Mouse (Mus musculus): ENCODE data around the gene Slc26a8. TPM values are rescaled to one million over a fixed set of nuclear protein-coding genes. Genes with fewer than 3 reads are reported as not detected.
"Not testable (repeated sequence)": the region's sequence is repeated elsewhere in the genome, so short reads cannot be mapped to it uniquely, and the experiment has no call there.

Gene Slc26a8
- 0.75 and 0.85 TPM in 2 replicates for polyA plus RNA-seq (2015; fragmentation: Nextera tagmentation; extraction: Ambion mirVana)

- H3K4me2 ChIP-seq = peak within 1 kb of the TSS; percentile 83
- H3K4me3 ChIP-seq (replicated peaks) = peak within 1 kb of the TSS; percentile 89
- H3K27ac ChIP-seq = peak within 1 kb of the TSS; percentile 97
- peaks cover 7% of the 10 kb centered on the region; the same call in 1 of the 2 replicates for H3K27me3 ChIP-seq
- 8% methylated on average over 40 of the region's 40 CpGs for WGBS
- H3K4me1 ChIP-seq = peaks cover 35% of the 10 kb centered on the region
- H3K36me3 ChIP-seq = no peaks in the 10 kb centered on the region; the same call in 1 of the 2 replicates
- no peaks in the 10 kb centered on the region for H3K9me3 ChIP-seq (replicated peaks)
- no peak for ATAC-seq (replicated peaks; ENCODE audit: low FRiP score)
- peak within 1 kb of the TSS; percentile 89 for H3K9ac ChIP-seq
These were observed at the start of gene Slc26a8 for GRCm38 (mm10) chr17:28689586-28690283. Gene Slc26a8, minus strand, starts transcription at chr17:28690233.

- Histone ChIP-seq H3K27me3 (no peaks in the 10 kb centered on the region), H3K4me1 (0 out of 2 replicates have a peak, but pooled peaks cover 6% of the 10 kb centered on the region), H3K9ac (no peak overlapping the region), H3K9me3 (replicated peaks) (no peaks in the 10 kb centered on the region), H3K4me3 (replicated peaks) (no peak overlapping the region), H3K4me2 (no peak overlapping the region), H3K27ac (no peak overlapping the region), H3K36me3 (peaks cover 84% of the 10 kb centered on the region)
- ATAC-seq (replicated peaks; ENCODE audit: low FRiP score) = no peak
- WGBS = 95% methylated on average over 6 of the region's 6 CpGs
These were observed 49.2 kb upstream of the Slc26a8 start for GRCm38 (mm10) chr17:28739244-28739643.

GRCm38 (mm10) chr17:28737973-28738372 lies 47.9 kb upstream of the Slc26a8 start:
- Histone ChIP-seq H3K4me2 (no peak overlapping the region), H3K27ac (no peak overlapping the region), H3K36me3 (peaks cover 81% of the 10 kb centered on the region), H3K27me3 (no peaks in the 10 kb centered on the region), H3K9me3 (replicated peaks) (no peaks in the 10 kb centered on the region), H3K4me1 (0 out of 2 replicates have a peak, but pooled peaks cover 6% of the 10 kb centered on the region), H3K4me3 (replicated peaks) (no peak overlapping the region), H3K9ac (no peak overlapping the region)
- ATAC-seq (replicated peaks; ENCODE audit: low FRiP score) = no peak
- 81% methylated on average over 4 of the region's 4 CpGs for WGBS

- no peaks in the 10 kb centered on the region for H3K9me3 ChIP-seq (replicated peaks)
- no peak overlapping the region for H3K9ac ChIP-seq
- ATAC-seq (replicated peaks; ENCODE audit: low FRiP score) = no peak
- peaks cover 81% of the 10 kb centered on the region for H3K36me3 ChIP-seq
- no peaks in the 10 kb centered on the region for H3K27me3 ChIP-seq
- H3K4me2 ChIP-seq = no peak overlapping the region
- 0 out of 2 replicates have a peak, but pooled peaks cover 6% of the 10 kb centered on the region for H3K4me1 ChIP-seq
- H3K27ac ChIP-seq = no peak overlapping the region
- 82% methylated on average over 4 of the region's 4 CpGs for WGBS
- no peak overlapping the region for H3K4me3 ChIP-seq (replicated peaks)
These were observed 46.5 kb upstream of the Slc26a8 start for GRCm38 (mm10) chr17:28736486-28736885.

GRCm38 (mm10) chr17:28735317-28736105 lies 45.5 kb upstream of the Slc26a8 start:
- Histone ChIP-seq H3K4me1 (0 out of 2 replicates have a peak, but pooled peaks cover 6% of the 10 kb centered on the region), H3K27ac (no peak overlapping the region), H3K9ac (no peak overlapping the region), H3K27me3 (no peaks in the 10 kb centered on the region), H3K4me2 (no peak overlapping the region), H3K9me3 (replicated peaks) (no peaks in the 10 kb centered on the region), H3K4me3 (replicated peaks) (no peak overlapping the region), H3K36me3 (peaks cover 81% of the 10 kb centered on the region)
- no peak for ATAC-seq (replicated peaks; ENCODE audit: low FRiP score)
- whole genome bisulfite sequencing = 91% methylated on average over 6 of the region's 6 CpGs

- not testable (repeated sequence) for H3K9ac ChIP-seq; H3K4me1 ChIP-seq; H3K4me3 ChIP-seq (replicated peaks); ATAC-seq (replicated peaks; ENCODE audit: low FRiP score); H3K27me3 ChIP-seq; H3K9me3 ChIP-seq (replicated peaks); H3K27ac ChIP-seq; H3K4me2 ChIP-seq
- WGBS = 89% methylated on average over 11 of the region's 11 CpGs
- H3K36me3 ChIP-seq = peaks cover 92% of the 10 kb centered on the region
These were observed 37.5 kb upstream of the Slc26a8 start for GRCm38 (mm10) chr17:28727511-28727910.

GRCm38 (mm10) chr17:28725783-28726182 lies 35.8 kb upstream of the Slc26a8 start, which contains the start of gene AC170998.1:
Gene AC170998.1, plus strand, starts transcription at chr17:28726083.
- Histone ChIP-seq H3K9me3 (replicated peaks) (no peaks in the 10 kb centered on the region), H3K4me3 (replicated peaks) (no peak within 1 kb of the TSS), H3K27me3 (no peaks in the 10 kb centered on the region), H3K9ac (no peak within 1 kb of the TSS), H3K4me1 (no peaks in the 10 kb centered on the region), H3K27ac (no peak within 1 kb of the TSS), H3K36me3 (peaks cover 91% of the 10 kb centered on the region), H3K4me2 (no peak within 1 kb of the TSS)
- 92% methylated on average over 4 of the region's 4 CpGs for WGBS
- ATAC-seq (replicated peaks; ENCODE audit: low FRiP score) = no peak

GRCm38 (mm10) chr17:28717535-28717934 lies 27.5 kb upstream of the Slc26a8 start:
- Histone ChIP-seq H3K9me3 (replicated peaks) (no peaks in the 10 kb centered on the region), H3K9ac (no peak overlapping the region), H3K4me3 (replicated peaks) (no peak overlapping the region), H3K27me3 (no peaks in the 10 kb centered on the region), H3K36me3 (peaks cover 85% of the 10 kb centered on the region), H3K27ac (no peak overlapping the region), H3K4me2 (no peak overlapping the region), H3K4me1 (peaks cover 3% of the 10 kb centered on the region)
- no peak for ATAC-seq (replicated peaks; ENCODE audit: low FRiP score)
- WGBS = 74% methylated on average over 3 of the region's 3 CpGs

- 75% methylated on average over 7 of the region's 7 CpGs for WGBS
- H3K4me1 ChIP-seq = peaks cover 15% of the 10 kb centered on the region
- H3K4me2 ChIP-seq = no peak overlapping the region
- H3K9ac ChIP-seq = no peak overlapping the region
- no peaks in the 10 kb centered on the region for H3K27me3 ChIP-seq
- no peaks in the 10 kb centered on the region for H3K9me3 ChIP-seq (replicated peaks)
- H3K36me3 ChIP-seq = peaks cover 69% of the 10 kb centered on the region
- no peak overlapping the region for H3K27ac ChIP-seq
- H3K4me3 ChIP-seq (replicated peaks) = no peak overlapping the region
- ATAC-seq (replicated peaks; ENCODE audit: low FRiP score) = no peak
These were observed 26.0 kb upstream of the Slc26a8 start for GRCm38 (mm10) chr17:28715832-28716548.

- Histone ChIP-seq H3K4me2 (no peak overlapping the region), H3K9ac (no peak overlapping the region), H3K9me3 (replicated peaks) (no peaks in the 10 kb centered on the region), H3K4me1 (peaks cover 30% of the 10 kb centered on the region), H3K27me3 (no peaks in the 10 kb centered on the region), H3K36me3 (peaks cover 52% of the 10 kb centered on the region), H3K4me3 (replicated peaks) (no peak overlapping the region), H3K27ac (no peak overlapping the region)
- ATAC-seq (replicated peaks; ENCODE audit: low FRiP score) = no peak
- 97% methylated on average over 3 of the region's 3 CpGs for WGBS
These were observed 24.0 kb upstream of the Slc26a8 start for GRCm38 (mm10) chr17:28714006-28714405.

- 51% methylated on average over 6 of the region's 6 CpGs for WGBS
- no peak overlapping the region for H3K4me2 ChIP-seq
- no peaks in the 10 kb centered on the region for H3K9me3 ChIP-seq (replicated peaks)
- H3K27ac ChIP-seq = no peak overlapping the region
- peaks cover 33% of the 10 kb centered on the region for H3K4me1 ChIP-seq
- no peak overlapping the region for H3K4me3 ChIP-seq (replicated peaks)
- H3K9ac ChIP-seq = no peak overlapping the region
- ATAC-seq (replicated peaks; ENCODE audit: low FRiP score) = no peak
- H3K36me3 ChIP-seq = peaks cover 38% of the 10 kb centered on the region
- H3K27me3 ChIP-seq = no peaks in the 10 kb centered on the region
These were observed 22.3 kb upstream of the Slc26a8 start for GRCm38 (mm10) chr17:28712305-28712704.

All from kidney, embryonic 15.5 days (tissue).